Mouse (Mus musculus) kidney, adult 2 months (tissue): Measurements from ENCODE around the gene Sec24c. TPM values are rescaled to one million over a fixed set of nuclear protein-coding genes. Genes with fewer than 3 reads are reported as not detected.

Source experiments
- DNase-seq: peaks from one replicate; pipeline ENCODE4 v3.0.0; 2021
- H3K27ac ChIP-seq: fragments of 200-500 bp; 2 replicates; pipeline ENCODE4 v1.5.1; 2012; ENCODE audit warnings: low read depth, low read length, control low read depth, inconsistent platforms; ENCODE audit not compliant: insufficient read depth
- H3K27me3 ChIP-seq: fragments of 200-500 bp; replicated peaks from 2 replicates; pipeline ENCODE4 v1.6.1; 2012; ENCODE audit warnings: mild to moderate bottlenecking, moderate library complexity, low read length, inconsistent platforms; ENCODE audit not compliant: control insufficient read depth, insufficient read depth
- H3K36me3 ChIP-seq: fragments of 200-500 bp; 2 replicates; pipeline ENCODE4 v1.6.1; 2012; ENCODE audit warnings: mild to moderate bottlenecking, moderate library complexity, low read length, inconsistent platforms; ENCODE audit not compliant: control insufficient read depth, insufficient read depth
- H3K4me1 ChIP-seq: fragments of 200-500 bp; 2 replicates; pipeline ENCODE4 v1.6.1; 2011; ENCODE audit warnings: low read length; ENCODE audit not compliant: control insufficient read depth, insufficient read depth
- H3K4me3 ChIP-seq: fragments of 200-500 bp; 2 replicates; pipeline ENCODE4 v1.5.1; 2011; ENCODE audit warnings: mild to moderate bottlenecking, low read depth, low read length, control low read depth; ENCODE audit not compliant: insufficient read depth
- CTCF ChIP-seq: fragments of 200-500 bp; conservative IDR thresholded peaks from 2 replicates; pipeline ENCODE4 v1.5.1; 2011; ENCODE audit warnings: low read depth, mild to moderate bottlenecking, control low read depth, low read length, moderate library complexity, mixed read lengths; ENCODE audit not compliant: insufficient read depth, insufficient read length
- POLR2A ChIP-seq: fragments of 200-500 bp; IDR thresholded peaks from one replicate; pipeline ENCODE4 v1.6.1; 2011; ENCODE audit warnings: low read depth, low read length, control low read depth
- WGBS: fragments of 180-500 bp; shearing (Covaris S2); methylation state at CpG from one replicate; pipeline ENCODE4 v1.1.7; 2018; 5-methylcytosine and 5-hydroxymethylcytosine counted together
- polyA plus RNA-seq: library from polyadenylated mRNA; depleted of rRNA; stranded (reverse); fragments of >200 nt; gene quantifications from 2 replicates; pipeline ENCODE4 v1.2.3, GENCODE M21; 2012

Sec24c gene
- polyA plus RNA-seq, 1 experiment, result 133 TPM

DNA sequence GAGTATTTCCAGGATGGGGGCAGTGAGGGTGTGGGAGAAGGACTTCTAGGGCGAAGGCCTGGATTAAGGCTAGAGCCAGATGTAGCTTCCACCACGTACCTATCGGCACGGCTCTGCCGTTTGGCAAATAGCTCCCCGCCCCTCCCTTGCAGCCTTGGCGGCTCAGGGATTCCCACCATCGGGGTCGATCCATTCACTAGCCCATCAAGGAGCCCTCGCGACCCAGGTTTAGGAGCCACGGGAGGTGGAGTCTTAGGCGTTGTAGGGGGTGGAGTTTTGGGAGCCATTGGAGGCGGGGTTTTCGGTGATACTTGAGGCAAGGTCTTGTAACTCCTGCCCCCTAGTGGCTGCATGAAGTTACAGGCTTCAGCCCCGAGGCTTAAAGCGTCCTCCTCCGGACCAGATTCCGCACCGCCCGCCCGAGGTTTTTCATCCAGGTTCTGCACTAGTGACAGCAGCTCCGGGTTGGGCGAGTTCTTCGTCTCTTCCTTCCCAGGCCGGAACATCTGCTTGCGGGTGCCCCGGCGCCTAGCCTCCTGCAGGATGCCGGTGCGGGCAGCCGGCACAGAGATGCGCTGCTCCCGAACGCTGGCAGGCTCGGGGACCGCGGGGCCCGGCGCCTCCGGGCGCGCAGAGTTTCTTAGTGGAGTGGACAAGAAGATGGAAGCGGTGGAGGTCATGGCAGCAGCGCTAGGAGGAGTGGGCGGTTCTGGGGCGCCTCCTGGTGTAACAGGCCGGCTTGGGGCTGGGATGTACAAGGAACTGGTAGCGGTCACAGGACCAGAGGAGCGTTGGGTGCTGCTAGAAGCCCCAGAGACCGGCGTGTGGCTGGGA, 13.1 kb upstream of the Sec24c start:
- no peak for TF ChIP-seq POLR2A
- TF ChIP-seq CTCF, result peak; percentile 89
- peak overlapping the region; percentile 49 for H3K27ac ChIP-seq

DNA sequence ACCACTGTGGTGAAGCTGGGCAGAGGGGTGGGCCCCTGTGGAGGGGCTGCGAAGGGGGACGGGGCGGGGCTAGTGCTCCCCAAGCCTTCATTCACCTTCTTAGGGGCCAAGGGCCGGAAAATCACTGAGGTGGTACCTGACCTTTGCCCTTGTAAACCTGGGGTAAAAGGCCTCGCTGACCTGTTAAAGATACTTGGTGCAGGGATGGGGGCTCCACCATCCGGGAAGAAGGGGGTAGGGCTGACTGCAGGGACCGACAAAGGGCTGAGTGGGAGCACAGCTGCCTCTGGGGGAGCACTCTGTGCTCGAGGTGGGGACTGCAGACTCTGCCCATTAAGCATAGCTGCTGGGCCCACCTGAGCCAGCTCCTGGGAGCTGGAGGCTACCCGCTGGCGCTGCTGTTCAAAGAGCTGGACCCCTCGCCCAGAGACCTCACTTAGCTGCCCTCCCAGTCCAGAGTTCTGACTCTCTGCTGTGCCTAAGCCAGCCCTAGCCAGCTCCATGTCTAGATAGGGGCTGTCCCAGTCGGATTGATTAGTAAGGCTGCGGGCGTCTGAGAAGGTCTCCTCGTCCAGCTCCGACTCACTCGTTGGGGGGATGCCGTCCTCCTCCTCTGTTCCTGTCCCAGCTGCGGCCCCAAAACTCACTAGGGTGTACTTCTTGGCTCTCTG, 12.3 kb upstream of the Sec24c start:
- WGBS, result 31% methylated on average over 18 of the region's 19 CpGs
- H3K36me3 ChIP-seq, result no peaks in the 10 kb centered on the region
- peak; percentile 74 for DNase-seq
- H3K4me1 ChIP-seq, result no peaks in the 10 kb centered on the region
- TF ChIP-seq CTCF (no peak), POLR2A (no peak)
- H3K4me3 ChIP-seq, result peak overlapping the region; percentile 55
- peak overlapping the region; percentile 49 for H3K27ac ChIP-seq
- H3K27me3 ChIP-seq, result no peaks in the 10 kb centered on the region

More for the DNA sequence above, 13.1 kb upstream of the Sec24c start:
- DNase-seq, result peak; percentile 97
- WGBS, result 1% methylated on average over 52 of the region's 52 CpGs
- Histone ChIP-seq H3K27me3 (no peaks in the 10 kb centered on the region), H3K4me3 (peak overlapping the region; percentile 55), H3K4me1 (no peaks in the 10 kb centered on the region), H3K36me3 (no peaks in the 10 kb centered on the region)

DNA sequence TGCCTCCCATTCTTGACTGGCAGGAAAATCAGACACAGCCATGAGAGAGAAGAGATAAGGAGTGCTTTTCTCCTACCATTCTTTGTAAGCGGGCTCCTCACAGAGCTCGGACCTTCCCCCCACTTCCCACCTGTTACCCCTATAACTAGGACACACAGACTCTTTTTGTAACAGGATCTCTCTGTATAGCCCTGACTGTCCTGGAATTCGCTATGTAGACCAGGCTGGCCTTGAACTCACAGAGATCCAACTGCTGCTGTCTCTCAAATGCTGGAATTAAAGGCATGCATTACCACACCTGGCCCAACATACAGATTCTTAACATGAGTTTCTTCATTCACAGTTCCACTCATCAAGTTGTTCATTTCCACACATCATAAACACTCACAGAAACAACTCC, 11.4 kb upstream of the Sec24c start:
- no peak for TF ChIP-seq CTCF
- no peak for TF ChIP-seq POLR2A
- Histone ChIP-seq H3K36me3 (no peaks in the 10 kb centered on the region), H3K27ac (no peak overlapping the region), H3K4me3 (no peak overlapping the region), H3K4me1 (no peaks in the 10 kb centered on the region; the same call in 1 of the 2 replicates), H3K27me3 (no peaks in the 10 kb centered on the region)
- no peak for DNase-seq
- 100% methylated on average over 3 of the region's 3 CpGs for WGBS

DNA sequence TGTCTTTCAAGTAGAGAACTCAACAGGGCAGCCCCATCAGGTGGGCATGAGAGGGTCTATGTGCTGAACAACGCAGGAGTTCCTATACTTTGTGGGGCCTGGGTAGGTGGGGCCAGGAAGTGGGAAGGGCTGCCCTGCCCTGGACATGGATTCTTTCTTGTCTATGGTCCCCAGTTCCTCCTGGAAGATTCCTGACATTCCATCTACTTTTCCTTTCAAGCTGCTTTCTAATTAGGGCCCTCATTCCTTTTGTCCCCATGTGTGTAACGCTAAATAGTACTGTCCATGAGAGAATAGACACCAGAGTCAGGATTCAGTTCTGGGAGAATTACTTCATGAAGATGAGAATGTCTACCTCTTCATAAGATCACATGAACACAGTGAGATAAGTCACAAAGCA, 10.5 kb upstream of the Sec24c start:
- TF ChIP-seq CTCF (no peak), POLR2A (no peak)
- no peak for DNase-seq
- H3K27me3 ChIP-seq, result no peaks in the 10 kb centered on the region
- WGBS, result 64% methylated on average over 2 of the region's 2 CpGs
- H3K36me3 ChIP-seq, result no peaks in the 10 kb centered on the region
- H3K4me1 ChIP-seq, result no peaks in the 10 kb centered on the region; the same call in 1 of the 2 replicates
- no peak overlapping the region for H3K27ac ChIP-seq
- no peak overlapping the region for H3K4me3 ChIP-seq

DNA sequence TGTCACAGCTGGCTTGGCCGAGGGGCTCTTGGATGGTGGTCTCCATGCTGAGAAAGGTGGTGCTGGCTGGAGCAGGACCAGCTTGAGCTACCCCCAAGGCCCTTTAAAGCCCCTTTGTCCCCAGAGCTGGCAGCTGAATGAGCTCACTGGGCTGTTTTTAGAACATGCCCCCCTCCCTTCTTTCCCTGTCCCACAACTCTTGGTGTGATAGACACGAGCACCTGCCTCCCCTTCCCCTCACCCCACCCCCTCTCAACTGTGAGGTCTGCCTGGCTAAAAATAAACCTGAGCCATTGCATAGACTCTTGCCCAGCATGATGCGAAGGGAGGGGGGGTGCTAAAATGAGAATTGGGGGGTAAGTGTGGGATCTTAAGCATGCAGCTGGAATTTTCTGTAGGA, 9.7 kb upstream of the Sec24c start:
- no peak for DNase-seq
- Histone ChIP-seq H3K27ac (no peak overlapping the region), H3K36me3 (no peaks in the 10 kb centered on the region), H3K4me3 (no peak overlapping the region), H3K27me3 (no peaks in the 10 kb centered on the region), H3K4me1 (peaks cover 4% of the 10 kb centered on the region; the same call in 1 of the 2 replicates)
- 52% methylated on average over 3 of the region's 3 CpGs for WGBS
- TF ChIP-seq CTCF, result no peak
- TF ChIP-seq POLR2A, result no peak

DNA sequence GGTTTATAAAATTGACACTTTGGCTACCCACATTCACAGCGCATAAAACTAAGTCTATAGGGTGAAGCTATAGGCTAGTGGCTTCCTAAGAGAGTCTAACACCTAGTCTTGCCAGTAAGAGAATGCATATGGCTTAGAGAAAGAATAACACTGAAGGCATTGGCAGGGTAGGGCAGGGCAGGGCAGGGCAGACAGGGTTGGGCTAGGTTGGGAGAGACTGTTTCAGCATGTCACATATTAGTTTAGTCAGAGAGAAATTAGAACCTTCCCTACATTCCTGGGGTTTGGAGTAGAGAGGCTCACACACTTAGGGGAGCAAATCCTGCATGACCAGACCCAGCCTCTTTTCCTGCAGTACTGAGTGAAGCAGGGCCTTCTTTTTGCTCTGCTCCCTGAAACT, 6.6 kb upstream of the Sec24c start:
- Histone ChIP-seq H3K27me3 (no peaks in the 10 kb centered on the region), H3K4me1 (peaks cover 4% of the 10 kb centered on the region; the same call in 1 of the 2 replicates), H3K27ac (peak overlapping the region; percentile 8), H3K36me3 (no peaks in the 10 kb centered on the region), H3K4me3 (no peak overlapping the region)
- TF ChIP-seq POLR2A, result no peak
- no peak for TF ChIP-seq CTCF
- 79% methylated on average over 1 of the region's 1 CpGs for WGBS
- DNase-seq, result no peak

DNA sequence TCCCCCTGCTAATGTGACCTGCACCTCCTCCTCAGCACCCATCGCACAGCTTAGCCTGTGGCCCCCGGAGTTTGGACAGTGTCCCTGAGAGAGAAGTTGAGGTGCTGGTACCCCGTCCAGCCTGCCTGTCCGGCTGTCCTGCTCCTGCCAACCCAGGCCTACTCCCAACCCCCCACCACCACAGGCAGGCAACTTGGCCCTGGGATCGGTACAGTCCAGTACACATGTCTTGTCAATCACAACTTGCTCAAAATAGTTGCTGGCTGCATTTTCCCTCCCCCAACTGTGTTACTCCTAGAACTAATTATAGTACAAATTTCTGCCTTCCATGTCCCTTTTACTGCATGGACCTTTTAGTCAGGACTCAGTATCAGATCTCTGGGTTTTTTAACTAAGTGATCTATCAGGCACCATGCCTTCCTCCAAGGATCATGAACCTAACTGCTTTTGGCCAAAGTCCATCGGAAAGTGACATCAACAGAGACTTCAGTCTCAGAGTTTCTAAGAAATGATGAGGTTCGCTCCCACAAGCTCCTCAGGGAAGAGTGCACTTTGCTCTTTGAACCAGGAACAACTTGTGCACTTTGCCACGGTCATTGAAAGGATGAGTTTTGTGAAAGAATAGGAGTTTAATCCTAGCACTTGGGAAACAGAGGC, 5.8 kb upstream of the Sec24c start, which contains the start of gene Synpo2l:
Gene Synpo2l, minus strand, starts transcription at position 201 of the 657 bp plus-strand sequence.
- TF ChIP-seq CTCF (no peak), POLR2A (no peak)
- Histone ChIP-seq H3K27me3 (no peaks in the 10 kb centered on the region), H3K27ac (peak within 1 kb of the TSS; percentile 81), H3K36me3 (no peaks in the 10 kb centered on the region), H3K4me3 (no peak within 1 kb of the TSS), H3K4me1 (peaks cover 4% of the 10 kb centered on the region; the same call in 1 of the 2 replicates)
- 51% methylated on average over 8 of the region's 8 CpGs for WGBS
- DNase-seq, result peak; percentile 94
